Mouse (Mus musculus) testis, adult 2 months (tissue): ENCODE data around the gene Bard1.

Experiments used
- CTCF ChIP-seq: fragments of 200-500 bp; IDR thresholded peaks from 2 replicates; pipeline ENCODE4 v1.5.1; 2012; ENCODE audit warnings: low read depth, mild to moderate bottlenecking, inconsistent platforms, low read length, moderate library complexity; ENCODE audit not compliant: control insufficient read depth, insufficient read depth, insufficient replicate concordance
- POLR2A ChIP-seq: fragments of 200-500 bp; IDR thresholded peaks from 2 replicates; pipeline ENCODE4 v1.6.1; 2012; ENCODE audit warnings: low read depth, mild to moderate bottlenecking, inconsistent platforms, low read length, moderate library complexity; ENCODE audit not compliant: control insufficient read depth

GRCm38 (mm10) chr1:71005998-71006397 is 96.9 kb downstream of the Bard1 start:
- TF ChIP-seq POLR2A (no peak), CTCF (no peak)
